8 mouse cellular contexts compared by ENCODE assay signal in genomic region chr14:31205562-31206467, GRCm38 (mm10). TPM values are rescaled to one million over a fixed set of nuclear protein-coding genes. Genes with fewer than 3 reads are reported as not detected.
DNase-seq lines count a peak whose midpoint lies in the region; ATAC-seq and TF ChIP-seq lines count a peak whose summit lies in the region.

No protein-coding gene starts in this region.

- DNase-seq in T-cell, adult 2 months (ENCODE audit: low spot score): peak; percentile 8
- peak; percentile 53 to 57 for DNase-seq in cerebellum, postnatal 36 days
- DNase-seq in heart, adult 2 months: peak; percentile 61 to 75
- DNase-seq in kidney, adult 8-10 months: peak; percentile 51 to 58
- DNase-seq in spleen, postnatal 14 days (ENCODE audit: low spot score in 2 of 2): no peak

- intact Hi-C loops in heart, adult 2 months (cut with DNase I): loop anchor here (5.0 kb wide), 1 partner anchor 131 kb away; the partner anchor contains the start of gene Capn7

- H3K27ac ChIP-seq in heart, adult 2 months: peak overlapping the region; percentile 98
- peak overlapping the region; percentile 88 for H3K27ac ChIP-seq in liver, embryonic 15.5 days (replicated peaks)
- peak overlapping the region; percentile 92 for H3K27ac ChIP-seq in neural tube, embryonic 15.5 days (replicated peaks)

- H3K4me2 ChIP-seq in liver, embryonic 15.5 days: peak overlapping the region; percentile 91
- H3K4me2 ChIP-seq in neural tube, embryonic 15.5 days: peak overlapping the region; percentile 89

- H3K9ac ChIP-seq in heart, adult 2 months (ENCODE audit: low read depth, low read length): peak overlapping the region; percentile 95
- peak overlapping the region; percentile 87 for H3K9ac ChIP-seq in liver, embryonic 15.5 days
- peak overlapping the region; percentile 94 for H3K9ac ChIP-seq in neural tube, embryonic 15.5 days (replicated peaks)

- peak; percentile 34 for ATAC-seq in CD4-positive, CD25-positive, alpha-beta regulatory T cell, adult 4 months
- peak; percentile 30 for ATAC-seq in liver, embryonic 15.5 days (ENCODE audit: insufficient read depth)
- peak; percentile 76 for ATAC-seq in neural tube, embryonic 15.5 days (ENCODE audit: low FRiP score)

- H3K36me3 ChIP-seq in heart, adult 2 months (ENCODE audit: control insufficient read depth, insufficient read depth, low read length): peaks cover 6% of the 10 kb centered on the region
- H3K36me3 ChIP-seq in liver, embryonic 15.5 days (replicated peaks): peaks cover 36% of the 10 kb centered on the region
- peaks cover 34% of the 10 kb centered on the region for H3K36me3 ChIP-seq in neural tube, embryonic 15.5 days

- peaks cover 6% of the 10 kb centered on the region for H3K4me1 ChIP-seq in heart, adult 2 months (ENCODE audit: control insufficient read depth, insufficient read depth, low read length)
- peaks cover 55% of the 10 kb centered on the region for H3K4me1 ChIP-seq in liver, embryonic 15.5 days (replicated peaks)
- H3K4me1 ChIP-seq in neural tube, embryonic 15.5 days: peaks cover 26% of the 10 kb centered on the region

- no peaks in the 10 kb centered on the region for H3K79me2 ChIP-seq in heart, adult 2 months (replicated peaks; ENCODE audit: control insufficient read depth, insufficient read depth, low read length)

- TF ChIP-seq CTCF in heart, adult 2 months (IDR thresholded peaks at IDR 0.05): no peak

- H3K27me3 ChIP-seq in heart, adult 2 months (ENCODE audit: control insufficient read depth, insufficient read depth, low read length): no peaks in the 10 kb centered on the region
- H3K27me3 ChIP-seq in liver, embryonic 15.5 days: 0 out of 2 replicates have a peak, but pooled peaks cover 3% of the 10 kb centered on the region
- no peaks in the 10 kb centered on the region for H3K27me3 ChIP-seq in neural tube, embryonic 15.5 days (replicated peaks)

- under 1% methylated on average over 39 of the region's 39 CpGs for WGBS in heart, adult 2 months
- WGBS in liver, embryonic 15.5 days (ENCODE audit: insufficient replicate concordance): under 1% methylated on average over 39 of the region's 39 CpGs
- WGBS in neural tube, embryonic 15.5 days: under 1% methylated on average over 39 of the region's 39 CpGs

- TF ChIP-seq POLR2A in heart, adult 2 months (IDR thresholded peaks at IDR 0.05; ENCODE audit: insufficient read depth, low read depth, low read length): no peak

- no peaks in the 10 kb centered on the region for H3K9me3 ChIP-seq in liver, embryonic 15.5 days (replicated peaks)
- H3K9me3 ChIP-seq in neural tube, embryonic 15.5 days (replicated peaks): no peaks in the 10 kb centered on the region

- H3K4me3 ChIP-seq in heart, adult 2 months: peak overlapping the region; percentile 67
- peak overlapping the region; percentile 83 for H3K4me3 ChIP-seq in liver, embryonic 15.5 days (replicated peaks)
- peak overlapping the region; percentile 75 for H3K4me3 ChIP-seq in neural tube, embryonic 15.5 days (replicated peaks)

- TF ChIP-seq EP300 in heart, adult 2 months (IDR thresholded peaks at IDR 0.05; ENCODE audit: insufficient read depth, low read depth, low read length): no peak

RNA-seq across cellular contexts. Expression of gene Tnnc1, which starts 2.3 kb away (rescaled TPM):
- not detected for polyA plus RNA-seq in CD4-positive, CD25-positive, alpha-beta regulatory T cell, adult 4 months (2017; shearing (Covaris generic))
- 1,000 to 10,000 TPM; 5,084 to 5,508 TPM for total RNA-seq in heart, adult 2 months (2021)
- polyA plus RNA-seq in heart, adult 2 months (2012; rRNA removed): 4,851 and 5,939 TPM in 2 replicates
- 66.4 and 66.7 TPM in 2 replicates for polyA plus RNA-seq in liver, embryonic 15.5 days (2015; fragmentation: Nextera tagmentation; extraction: Ambion mirVana)
- polyA plus RNA-seq in neural tube, embryonic 15.5 days (2015; fragmentation: Nextera tagmentation; extraction: Ambion mirVana): 24.5 and 36.3 TPM in 2 replicates

RNA-seq across cellular contexts. Expression of gene Nisch, which starts 10.9 kb away (rescaled TPM):
- polyA plus RNA-seq in CD4-positive, CD25-positive, alpha-beta regulatory T cell, adult 4 months (2017; shearing (Covaris generic)): 100 to 1,000 TPM; 151 to 190 TPM
- total RNA-seq in heart, adult 2 months (2021): 100 to 1,000 TPM; 123 to 129 TPM
- polyA plus RNA-seq in heart, adult 2 months (2012; rRNA removed): 187 and 223 TPM in 2 replicates
- 92.3 and 115 TPM in 2 replicates for polyA plus RNA-seq in liver, embryonic 15.5 days (2015; fragmentation: Nextera tagmentation; extraction: Ambion mirVana)
- polyA plus RNA-seq in neural tube, embryonic 15.5 days (2015; fragmentation: Nextera tagmentation; extraction: Ambion mirVana): 309 and 327 TPM in 2 replicates

RNA-seq across cellular contexts. Expression of gene Sema3g, which starts 11.8 kb away (rescaled TPM):
- not detected for polyA plus RNA-seq in CD4-positive, CD25-positive, alpha-beta regulatory T cell, adult 4 months (2017; shearing (Covaris generic))
- 10 to 100 TPM; 15.0 to 15.1 TPM for total RNA-seq in heart, adult 2 months (2021)
- polyA plus RNA-seq in heart, adult 2 months (2012; rRNA removed): 6.1 and 8.0 TPM in 2 replicates
- 0.03 and 0.08 TPM in 2 replicates for polyA plus RNA-seq in liver, embryonic 15.5 days (2015; fragmentation: Nextera tagmentation; extraction: Ambion mirVana)
- polyA plus RNA-seq in neural tube, embryonic 15.5 days (2015; fragmentation: Nextera tagmentation; extraction: Ambion mirVana): 0.47 and 0.69 TPM in 2 replicates

RNA-seq across cellular contexts. Expression of gene Stab1, which starts 37.4 kb away (rescaled TPM):
- 1 to 10 TPM in 1 of 2 experiments, under 1 TPM in 1; 0.91 to 2.7 TPM for polyA plus RNA-seq in CD4-positive, CD25-positive, alpha-beta regulatory T cell, adult 4 months (2017; shearing (Covaris generic))
- 10 to 100 TPM; 64.2 to 65.0 TPM for total RNA-seq in heart, adult 2 months (2021)
- 77.0 and 90.8 TPM in 2 replicates for polyA plus RNA-seq in heart, adult 2 months (2012; rRNA removed)
- 22.0 and 27.4 TPM in 2 replicates for polyA plus RNA-seq in liver, embryonic 15.5 days (2015; fragmentation: Nextera tagmentation; extraction: Ambion mirVana)
- 16.9 and 18.1 TPM in 2 replicates for polyA plus RNA-seq in neural tube, embryonic 15.5 days (2015; fragmentation: Nextera tagmentation; extraction: Ambion mirVana)

RNA-seq across cellular contexts. Expression of gene Phf7, which starts 45.3 kb away (rescaled TPM):
- 10 to 100 TPM; 11.8 to 12.2 TPM for polyA plus RNA-seq in CD4-positive, CD25-positive, alpha-beta regulatory T cell, adult 4 months (2017; shearing (Covaris generic))
- total RNA-seq in heart, adult 2 months (2021): 1 to 10 TPM; 2.9 to 3.6 TPM
- polyA plus RNA-seq in heart, adult 2 months (2012; rRNA removed): 3.1 and 5.7 TPM in 2 replicates
- 5.6 and 6.3 TPM in 2 replicates for polyA plus RNA-seq in liver, embryonic 15.5 days (2015; fragmentation: Nextera tagmentation; extraction: Ambion mirVana)
- 10.4 and 10.9 TPM in 2 replicates for polyA plus RNA-seq in neural tube, embryonic 15.5 days (2015; fragmentation: Nextera tagmentation; extraction: Ambion mirVana)

Comparison
In these comparisons a context has a peak if more than half of its experiments do, and no peak if none do; other contexts are left out.
1. DNase-seq: peak in T-cell, adult 2 months (single experiment), cerebellum, postnatal 36 days (2 of 2), heart, adult 2 months (2 of 2) and kidney, adult 8-10 months (2 of 2); none in spleen, postnatal 14 days (0 of 2).
2. RNA of gene Tnnc1, which starts 2.3 kb away (polyA plus RNA-seq): 4,851 to 5,939 TPM in heart, adult 2 months; 66.4 to 66.7 TPM in liver, embryonic 15.5 days, 24.5 to 36.3 TPM in neural tube, embryonic 15.5 days and not detected in CD4-positive, CD25-positive, alpha-beta regulatory T cell, adult 4 months; every median in the first group is over 10 times any median in the second.
3. Peak in every context shown above with its lines, with median percentiles within 50 percentile points of each other: ATAC-seq, H3K27ac ChIP-seq, H3K4me3 ChIP-seq and H3K9ac ChIP-seq.